Mouse (Mus musculus): ENCODE data around the gene Nexn.
"Not testable (repeated sequence)": the region's sequence is repeated elsewhere in the genome, so short reads cannot be mapped to it uniquely, and the experiment has no call there.

Nexn gene

GRCm38 (mm10) chr3:152231333-152232100 is 34.6 kb downstream of the Nexn start:
- no peak for DNase-seq

DNA sequence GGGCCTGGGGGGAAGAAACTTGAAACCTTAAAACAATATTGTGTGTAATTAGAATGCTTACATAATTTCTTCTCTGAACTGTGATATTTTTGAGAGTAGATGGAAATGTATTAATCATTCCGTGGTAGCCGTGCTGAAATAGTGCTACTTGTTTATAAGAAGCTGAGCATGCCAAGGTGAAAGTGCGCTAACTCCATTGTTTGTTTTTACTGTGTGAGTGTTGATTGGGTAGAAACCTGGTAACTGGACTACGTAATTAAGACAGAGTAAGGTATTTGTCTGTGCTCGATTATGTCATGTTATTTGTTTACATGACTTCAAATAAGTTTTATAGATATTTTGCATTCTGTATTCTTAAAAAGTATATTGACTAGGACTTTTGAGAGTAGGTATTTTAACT is 36.9 kb downstream of the Nexn start:
- DNase-seq: no peak

DNA sequence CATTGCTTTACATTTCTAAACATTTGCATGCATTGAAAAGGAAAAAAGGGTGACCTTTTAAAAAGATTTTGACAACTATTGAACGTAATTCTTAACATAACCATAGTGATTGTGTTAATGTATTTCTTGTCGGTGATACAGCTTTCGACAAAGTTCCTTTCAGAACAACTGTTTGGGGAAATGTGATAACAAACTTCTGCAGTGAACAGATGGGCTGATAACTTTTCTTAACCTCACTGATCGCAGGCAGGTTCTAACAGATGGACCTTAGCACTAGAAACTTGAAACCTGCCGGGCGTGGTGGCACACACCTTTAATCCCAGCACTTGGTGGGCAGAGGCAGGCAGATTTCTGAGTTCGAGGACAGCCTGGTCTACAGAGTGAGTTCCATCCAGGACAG is 37.3 kb downstream of the Nexn start:
- no peak for DNase-seq

DNA sequence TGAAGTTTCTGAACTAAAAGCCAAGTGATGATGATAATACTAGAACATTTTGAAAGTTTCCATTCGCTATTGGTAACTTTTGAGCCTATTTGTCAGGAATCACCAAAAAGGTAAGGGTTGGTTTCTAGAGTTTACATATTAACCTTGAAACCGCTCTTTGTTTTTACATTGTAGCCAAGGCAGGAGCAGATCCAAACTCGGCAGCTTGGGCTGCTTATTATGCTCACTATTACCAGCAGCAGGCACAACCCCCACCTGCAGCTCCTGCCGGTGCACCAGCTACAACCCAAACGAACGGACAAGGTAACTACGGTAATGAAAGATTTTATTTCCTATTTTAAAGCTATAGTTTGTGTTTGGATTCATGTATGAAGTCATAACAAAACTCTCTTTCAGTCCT is 40.2 kb downstream of the Nexn start:
- DNase-seq: no peak

DNA sequence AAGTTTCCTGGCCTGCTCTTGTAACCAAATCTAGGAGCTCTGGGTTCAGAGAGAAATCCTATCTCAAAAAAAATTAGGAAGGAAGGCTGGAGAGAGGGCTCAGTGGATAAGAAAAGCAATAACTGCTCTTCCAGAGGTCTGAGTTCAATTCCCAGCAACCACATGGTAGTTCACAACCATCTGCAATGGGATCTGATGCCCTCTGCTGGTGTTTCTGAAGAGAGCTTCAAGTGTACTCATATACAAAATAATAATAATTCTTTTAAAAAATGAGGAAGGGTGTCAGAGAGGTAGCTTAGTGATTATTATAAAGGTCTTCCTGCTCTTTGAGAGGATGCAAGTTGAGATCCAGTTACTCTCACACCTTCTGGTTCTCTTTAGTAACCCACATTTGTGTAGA is 41.2 kb downstream of the Nexn start:
- no peak for DNase-seq

GRCm38 (mm10) chr3:152213416-152213815 is 52.7 kb downstream of the Nexn start:
- DNase-seq: no peak

- no peak for DNase-seq
Observed at GRCm38 (mm10) chr3:152211731-152212279, 54.3 kb downstream of the Nexn start.

DNA sequence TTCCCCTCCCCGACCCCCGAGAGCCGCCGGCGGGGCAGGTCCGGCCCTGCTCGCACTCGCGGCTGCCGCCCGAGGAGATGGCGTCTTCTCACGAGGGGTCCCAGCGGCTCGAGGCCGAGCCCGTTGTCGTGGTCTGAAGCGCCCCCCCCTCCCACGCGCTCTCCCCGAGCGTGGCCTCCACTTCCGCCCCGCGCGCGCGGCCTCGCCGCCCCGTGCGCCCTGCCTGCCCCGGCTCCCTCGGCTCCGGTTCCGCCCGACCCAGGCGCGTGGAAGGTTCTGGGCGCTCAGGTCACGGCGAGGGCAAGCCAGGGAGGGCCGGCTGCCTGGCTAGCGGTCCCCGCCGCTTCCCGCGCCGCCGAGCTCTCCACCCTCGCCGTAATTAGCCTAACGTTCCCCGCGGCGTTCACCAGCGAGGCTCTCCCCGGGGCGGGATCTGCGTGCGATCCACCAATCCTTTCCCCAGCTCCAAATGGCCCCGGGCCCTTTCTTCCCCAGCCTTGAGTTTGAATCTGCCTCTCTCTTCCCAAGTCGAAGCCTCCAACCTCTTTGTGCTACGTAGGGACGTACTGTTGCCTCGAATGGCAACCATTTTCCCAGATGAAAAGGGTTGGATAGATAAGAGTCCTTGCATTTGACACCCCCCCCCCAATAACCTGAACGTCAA is 55.3 kb downstream of the Nexn start:
- DNase-seq: peak; percentile 74

- DNase-seq: peak; percentile 100
Observed at GRCm38 (mm10) chr3:152209967-152210634, 56.0 kb downstream of the Nexn start, which contains the start of the genes Dnajb4 and Fubp1. TSS of gene Dnajb4 (minus strand) at chr3:152210302. TSS of gene Fubp1 (plus strand) at chr3:152210422.

- no peak for DNase-seq
Observed at GRCm38 (mm10) chr3:152209177-152209966, 56.8 kb downstream of the Nexn start.

- no peak for DNase-seq
Observed at GRCm38 (mm10) chr3:152208096-152208885, 57.9 kb downstream of the Nexn start.

DNA sequence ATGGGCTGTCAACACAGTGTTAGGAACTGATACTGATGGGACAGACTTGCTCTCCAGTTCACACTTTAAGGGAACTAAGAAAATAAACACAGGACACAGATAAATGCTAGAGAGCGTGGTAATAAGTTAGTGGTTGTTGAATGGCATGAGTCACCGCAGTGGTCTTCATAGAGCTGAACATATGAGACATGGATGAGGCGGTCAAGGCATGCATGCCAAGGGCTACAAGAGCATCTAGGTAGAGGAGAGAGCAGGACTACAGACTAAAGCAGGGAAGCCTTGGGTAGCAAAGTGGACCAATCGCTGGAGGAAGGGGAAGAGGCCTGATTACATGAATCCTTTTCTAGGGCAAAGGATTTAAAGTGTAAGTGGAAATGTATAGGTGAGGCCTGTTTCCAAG is 59.0 kb downstream of the Nexn start:
- DNase-seq: no peak

GRCm38 (mm10) chr3:152204577-152204976 is 61.6 kb downstream of the Nexn start:
- DNase-seq: no peak

- no peak for DNase-seq
Observed at GRCm38 (mm10) chr3:152203996-152204395, 62.2 kb downstream of the Nexn start.

DNA sequence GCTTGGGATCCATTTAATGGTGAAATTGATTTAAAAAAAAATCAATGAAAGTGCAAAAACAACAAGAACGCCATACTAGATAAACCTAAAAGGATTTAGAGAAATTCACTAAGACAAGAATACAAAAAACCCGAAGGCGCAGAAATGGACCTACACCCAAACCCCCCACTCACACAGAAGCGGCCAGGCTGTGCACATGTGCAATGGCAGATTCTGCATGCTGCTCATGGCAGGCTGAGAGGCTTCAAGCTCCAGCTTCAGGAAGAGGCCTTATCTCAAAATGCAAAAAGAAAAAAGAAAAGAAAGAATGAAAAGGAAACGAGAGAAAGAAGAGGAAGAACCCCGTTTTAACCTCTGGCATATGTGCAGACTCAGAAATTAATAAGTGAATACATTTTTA is 62.7 kb downstream of the Nexn start:
- no peak for DNase-seq

- no peak for DNase-seq
Observed at GRCm38 (mm10) chr3:152202942-152203341, 63.2 kb downstream of the Nexn start.

- DNase-seq: no peak
Observed at GRCm38 (mm10) chr3:152201651-152202050, 64.5 kb downstream of the Nexn start.

- no peak for DNase-seq
Observed at GRCm38 (mm10) chr3:152201181-152201580, 65.0 kb downstream of the Nexn start.

GRCm38 (mm10) chr3:152199125-152199524 is 67.0 kb downstream of the Nexn start:
- DNase-seq: no peak

- DNase-seq: not testable (repeated sequence)
Observed at GRCm38 (mm10) chr3:152197246-152197645, 68.9 kb downstream of the Nexn start.

- DNase-seq: peak; percentile 87
Observed at GRCm38 (mm10) chr3:152193635-152194097, 72.5 kb downstream of the Nexn start.

- no peak for DNase-seq
Observed at GRCm38 (mm10) chr3:152193177-152193576, 73.0 kb downstream of the Nexn start.

Measured in right cerebral cortex, postnatal 25 days (tissue).